ENCODE assay signal across 8 mouse cellular contexts in genomic region chr2:33129696-33130095, GRCm38 (mm10). TPM values are rescaled to one million over a fixed set of nuclear protein-coding genes. Genes with fewer than 3 reads are reported as not detected.
DNase-seq lines count a peak whose midpoint lies in the region; ATAC-seq and TF ChIP-seq lines count a peak whose summit lies in the region.

No protein-coding gene starts in this region.

- no peak for TF ChIP-seq CTCF in hindbrain, postnatal 0 days (IDR thresholded peaks at IDR 0.05; ENCODE audit: low read depth)

- 3% methylated on average over 10 of the region's 10 CpGs for WGBS in embryonic facial prominence, embryonic 11.5 days
- WGBS in hindbrain, postnatal 0 days, result 5% methylated on average over 10 of the region's 10 CpGs

- DNase-seq in heart, adult 18-20 months, result peak; percentile 10 to 27
- no peak for DNase-seq in heart, postnatal 25 days (ENCODE audit: low spot score)
- DNase-seq in ES-CJ7 (ENCODE audit: low read depth, low spot score), result peak; percentile 36
- DNase-seq in embryonic facial prominence, embryonic 11.5 days (ENCODE audit: low spot score), result peak; percentile 7
- peak; percentile 28 for DNase-seq in hindbrain, postnatal 0 days (ENCODE audit: low spot score)
- DNase-seq in lung, postnatal 10 days, result peak; percentile 49
- DNase-seq in thymus, postnatal 10 days (ENCODE audit: low spot score in 2 of 2), result peak; percentile 7 to 29

- peaks cover 11% of the 10 kb centered on the region for H3K27me3 ChIP-seq in embryonic facial prominence, embryonic 11.5 days (ENCODE audit: control insufficient read depth, insufficient read depth, low read length)
- no peaks in the 10 kb centered on the region for H3K27me3 ChIP-seq in hindbrain, postnatal 0 days (ENCODE audit: insufficient read depth, low read length)

- H3K4me2 ChIP-seq in embryonic facial prominence, embryonic 11.5 days (ENCODE audit: low read depth, low read length), result peak overlapping the region; percentile 98
- peak overlapping the region; percentile 98 for H3K4me2 ChIP-seq in hindbrain, postnatal 0 days (ENCODE audit: low read depth, low read length)

- ATAC-seq in embryonic facial prominence, embryonic 11.5 days (replicated peaks; ENCODE audit: insufficient number of reproducible peaks, low FRiP score, low TSS enrichment, low read depth), result peak; percentile 0; the same call in 1 of the 2 replicates
- ATAC-seq in hindbrain, postnatal 0 days, result no peak
- ATAC-seq in activated CD4-positive, CD25-positive, alpha-beta regulatory T cell, adult 4 months, result no peak

- intact Hi-C loops in heart, postnatal 25 days (cut with DNase I), result loop anchor here (5.0 kb wide), 2 partner anchors 107 to 137 kb away; no protein-coding TSS in a partner anchor

- H3K4me3 ChIP-seq in embryonic facial prominence, embryonic 11.5 days (ENCODE audit: low read depth, low read length), result peak overlapping the region; percentile 69
- peak overlapping the region; percentile 78 for H3K4me3 ChIP-seq in hindbrain, postnatal 0 days (ENCODE audit: low read length)

- no peaks in the 10 kb centered on the region for H3K9me3 ChIP-seq in embryonic facial prominence, embryonic 11.5 days (replicated peaks; ENCODE audit: control insufficient read depth, low read length)
- H3K9me3 ChIP-seq in hindbrain, postnatal 0 days (ENCODE audit: low read length), result no peaks in the 10 kb centered on the region

- no peaks in the 10 kb centered on the region for H3K4me1 ChIP-seq in embryonic facial prominence, embryonic 11.5 days (ENCODE audit: control insufficient read depth, insufficient read depth, low read length)
- peaks cover 10% of the 10 kb centered on the region for H3K4me1 ChIP-seq in hindbrain, postnatal 0 days (ENCODE audit: insufficient read depth, low read length)

- no peak overlapping the region for H3K27ac ChIP-seq in embryonic facial prominence, embryonic 11.5 days (replicated peaks; ENCODE audit: low read depth, low read length)
- H3K27ac ChIP-seq in hindbrain, postnatal 0 days, result peak overlapping the region; percentile 49; the same call in 1 of the 2 replicates

- H3K9ac ChIP-seq in embryonic facial prominence, embryonic 11.5 days (replicated peaks; ENCODE audit: low read length), result peak overlapping the region; percentile 68
- peak overlapping the region; percentile 77 for H3K9ac ChIP-seq in hindbrain, postnatal 0 days (replicated peaks; ENCODE audit: low read length)

- no peaks in the 10 kb centered on the region for H3K36me3 ChIP-seq in embryonic facial prominence, embryonic 11.5 days (replicated peaks; ENCODE audit: control insufficient read depth, insufficient read depth, low read depth, low read length)
- H3K36me3 ChIP-seq in hindbrain, postnatal 0 days (ENCODE audit: insufficient read depth, low read length), result no peaks in the 10 kb centered on the region

RNA-seq across cellular contexts. Expression of gene Garnl3, which starts 1.8 kb away (rescaled TPM):
- 1 to 10 TPM; 2.2 to 2.6 TPM for total RNA-seq in heart, adult 18-20 months (2021)
- total RNA-seq in heart, postnatal 25 days (2021), result 1 to 10 TPM; 3.0 to 3.3 TPM
- 9.0 and 10.8 TPM in 2 replicates for polyA plus RNA-seq in embryonic facial prominence, embryonic 11.5 days (2014; fragmentation: Nextera tagmentation; extraction: Ambion mirVana)
- 96.9 and 105 TPM in 2 replicates for total RNA-seq in hindbrain, postnatal 0 days (2014; rRNA removed)
- polyA plus RNA-seq in hindbrain, postnatal 0 days (2015; fragmentation: Nextera tagmentation; extraction: Ambion mirVana), result 56.1 and 57.0 TPM in 2 replicates
- polyA plus RNA-seq in activated CD4-positive, CD25-positive, alpha-beta regulatory T cell, adult 4 months (2017; shearing (Covaris generic)), result under 1 TPM in 1 of 2 experiments, not detected in 1; 0.22 TPM

Comparison
In these comparisons a context has a peak if more than half of its experiments do, and no peak if none do; other contexts are left out.
1. RNA of gene Garnl3, which starts 1.8 kb away (total RNA-seq): 96.9 to 105 TPM in hindbrain, postnatal 0 days; 3.0 to 3.3 TPM in heart, postnatal 25 days and 2.2 to 2.6 TPM in heart, adult 18-20 months; every median in the first group is over 10 times any median in the second.